Mouse (Mus musculus): ENCODE results near the gene Mroh2a. TPM values are rescaled to one million over a fixed set of nuclear protein-coding genes. Genes with fewer than 3 reads are reported as not detected.

Mroh2a gene
- total RNA-seq (2021): under 1 TPM in 1 of 2 experiments, not detected in 1; 0.10 TPM

- DNase-seq: no peak
- intact Hi-C loops (cut with DNase I): no loop called here
Observed at GRCm38 (mm10) chr1:88226670-88227379, at the start of gene Mroh2a. Gene Mroh2a, plus strand, starts transcription at chr1:88226986.

- intact Hi-C loops (cut with DNase I): no loop called here
- no peak for DNase-seq
Observed at GRCm38 (mm10) chr1:88179657-88180056, 47.1 kb upstream of the Mroh2a start.

- intact Hi-C loops (cut with DNase I): no loop called here
- DNase-seq: no peak
Observed at GRCm38 (mm10) chr1:88186325-88186935, 40.4 kb upstream of the Mroh2a start.

- intact Hi-C loops (cut with DNase I): no loop called here
- DNase-seq: no peak
Observed at GRCm38 (mm10) chr1:88192136-88192535, 34.6 kb upstream of the Mroh2a start.

GRCm38 (mm10) chr1:88195687-88196086 lies 31.1 kb upstream of the Mroh2a start:
- DNase-seq: no peak
- intact Hi-C loops (cut with DNase I): no loop called here

- no peak for DNase-seq
- intact Hi-C loops (cut with DNase I): no loop called here
Observed at GRCm38 (mm10) chr1:88197443-88197842, 29.3 kb upstream of the Mroh2a start.

- no peak for DNase-seq
Observed at GRCm38 (mm10) chr1:88199996-88200395, 26.8 kb upstream of the Mroh2a start.

GRCm38 (mm10) chr1:88200456-88200855 lies 26.3 kb upstream of the Mroh2a start, which contains the start of gene Ugt1a2:
Gene Ugt1a2, plus strand, starts transcription at chr1:88200601.
- intact Hi-C loops (cut with DNase I): no loop called here
- DNase-seq: no peak

More at GRCm38 (mm10) chr1:88199996-88200395, 26.8 kb upstream of the Mroh2a start:
- intact Hi-C loops (cut with DNase I): no loop called here

- intact Hi-C loops (cut with DNase I): no loop called here
- peak; percentile 77 to 80 for DNase-seq
Observed at GRCm38 (mm10) chr1:88205294-88205922, 21.4 kb upstream of the Mroh2a start, which contains the start of gene Dnajb3. Gene Dnajb3, minus strand, starts transcription at chr1:88205782.

GRCm38 (mm10) chr1:88206843-88207479 lies 19.8 kb upstream of the Mroh2a start:
- intact Hi-C loops (cut with DNase I): no loop called here
- no peak for DNase-seq

- no peak for DNase-seq
- intact Hi-C loops (cut with DNase I): no loop called here
Observed at GRCm38 (mm10) chr1:88211812-88212211, 15.0 kb upstream of the Mroh2a start, which contains the start of gene Ugt1a1. Gene Ugt1a1, plus strand, starts transcription at chr1:88211959.

GRCm38 (mm10) chr1:88212341-88213045 lies 14.3 kb upstream of the Mroh2a start:
- peak; percentile 0 to 6 for DNase-seq
- intact Hi-C loops (cut with DNase I): no loop called here

- peak in 1 of 2 experiments; percentile 0 for DNase-seq
- intact Hi-C loops (cut with DNase I): no loop called here
Observed at GRCm38 (mm10) chr1:88213061-88213460, 13.7 kb upstream of the Mroh2a start.

GRCm38 (mm10) chr1:88213766-88214461 lies 12.9 kb upstream of the Mroh2a start:
- peak; percentile 2 to 6 for DNase-seq
- intact Hi-C loops (cut with DNase I): no loop called here

GRCm38 (mm10) chr1:88214462-88214952 lies 12.3 kb upstream of the Mroh2a start:
- DNase-seq: peak in 1 of 2 experiments; percentile 3
- intact Hi-C loops (cut with DNase I): no loop called here

GRCm38 (mm10) chr1:88215466-88216380 lies 11.1 kb upstream of the Mroh2a start:
- intact Hi-C loops (cut with DNase I): no loop called here
- peak; percentile 1 to 5 for DNase-seq

GRCm38 (mm10) chr1:88216551-88216950 lies 10.2 kb upstream of the Mroh2a start:
- intact Hi-C loops (cut with DNase I): no loop called here
- peak in 1 of 2 experiments; percentile 0 for DNase-seq

- peak in 1 of 2 experiments; percentile 7 for DNase-seq
- intact Hi-C loops (cut with DNase I): no loop called here
Observed at GRCm38 (mm10) chr1:88217144-88217543, 9.6 kb upstream of the Mroh2a start.
